Mouse (Mus musculus) liver, embryonic 14.5 days (tissue): ENCODE data around the gene Rassf4. TPM values are rescaled to one million over a fixed set of nuclear protein-coding genes. Genes with fewer than 3 reads are reported as not detected.

ENCODE experiments used
- ATAC-seq: fragments of 200-750 bp; cut with Nextera tagmentation; 2 replicates; pipeline ENCODE4 v1.8.0; 2017; ENCODE audit warnings: moderate number of reproducible peaks, mild to moderate bottlenecking, moderate library complexity; ENCODE audit not compliant: insufficient read depth
- DNase-seq, 3 experiments: peaks; one replicate each; pipeline ENCODE4 v3.0.0-alpha.2; 2012 to 2013; ENCODE audit warnings: low read depth in 3 of 3, low spot score in 3 of 3
- H3K27ac ChIP-seq: fragments of 300-500 bp; sonication (generic); 2 replicates; pipeline ENCODE4 v1.5.1; 2014; ENCODE audit warnings: moderate library complexity, mild to moderate bottlenecking, control low read depth, inconsistent platforms
- H3K27me3 ChIP-seq: fragments of 300-500 bp; sonication (generic); 2 replicates; pipeline ENCODE4 v1.6.1; 2014; ENCODE audit warnings: mild to moderate bottlenecking, low read length, moderate library complexity; ENCODE audit not compliant: control insufficient read depth, insufficient read depth
- H3K36me3 ChIP-seq: fragments of 300-500 bp; sonication (generic); replicated peaks from 2 replicates; pipeline ENCODE4 v1.6.1; 2014; ENCODE audit warnings: low read depth; ENCODE audit not compliant: control insufficient read depth, insufficient read depth
- H3K4me1 ChIP-seq, 2 experiments: fragments of 200-500 bp in 1 of 2; fragments of 300-500 bp in 1 of 2; sonication (generic) in 1 of 2; replicated peaks; 2 replicates each; pipeline ENCODE4 v1.6.1; 2012 to 2014; ENCODE audit warnings: antibody characterized with exemption in 1 of 2, inconsistent platforms in 1 of 2, low read length in 1 of 2; ENCODE audit not compliant: control insufficient read depth in 2 of 2, insufficient read depth in 2 of 2
- H3K4me2 ChIP-seq: fragments of 300-500 bp; sonication (generic); 2 replicates; pipeline ENCODE4 v1.6.1; 2014; ENCODE audit warnings: low read depth, mild to moderate bottlenecking, control low read depth, moderate library complexity
- H3K4me3 ChIP-seq, 2 experiments: fragments of 200-500 bp in 1 of 2; fragments of 300-500 bp in 1 of 2; sonication (generic) in 1 of 2; 2 replicates each; pipeline ENCODE4 v1.5.1; 2012 to 2014; ENCODE audit warnings: low read depth in 2 of 2, low read length in 2 of 2, mild to moderate bottlenecking in 2 of 2, control low read depth in 1 of 2, inconsistent platforms in 1 of 2, moderate library complexity in 1 of 2; ENCODE audit not compliant: insufficient read depth in 1 of 2
- H3K9ac ChIP-seq: fragments of 300-500 bp; sonication (generic); replicated peaks from 2 replicates; pipeline ENCODE4 v1.6.1; 2014; ENCODE audit warnings: mild to moderate bottlenecking, control low read depth, moderate library complexity
- H3K9me3 ChIP-seq: fragments of 300-500 bp; sonication (generic); 2 replicates; pipeline ENCODE4 v1.6.1; 2016; ENCODE audit warnings: low read length, mixed read lengths; ENCODE audit not compliant: control insufficient read depth
- CTCF ChIP-seq: IDR thresholded peaks from 2 replicates; pipeline ENCODE4 v1.5.1; 2016; ENCODE audit warnings: antibody characterized with exemption, low read depth, control low read depth
- EP300 ChIP-seq: IDR thresholded peaks from 2 replicates; pipeline ENCODE4 v1.6.1; 2016; ENCODE audit warnings: antibody characterized with exemption, low read depth
- WGBS: fragments of 180-500 bp; shearing (Covaris S2); extraction: QIAGEN DNeasy Blood & Tissue Kit; methylation state at CpG from one replicate; pipeline ENCODE4 v1.1.7; 2014; ENCODE audit not compliant: insufficient replicate concordance; 5-methylcytosine and 5-hydroxymethylcytosine counted together
- polyA plus RNA-seq, 2 experiments: library from polyadenylated mRNA; depleted of rRNA in 1 of 2; stranded (reverse) in 1 of 2; unstranded in 1 of 2; fragments of >200 nt; fragmentation: Nextera tagmentation in 1 of 2; extraction: Ambion mirVana in 1 of 2; gene quantifications; 2 replicates each; pipeline versions ENCODE4 v1.2.1 to v1.2.3; 2012 to 2014

Rassf4 gene
- polyA plus RNA-seq, 2 experiments, result 1.9 to 6.7 TPM

GRCm38 (mm10) chr6:116667382-116667781 lies 6.4 kb downstream of the Rassf4 start:
- 42% methylated on average over 3 of the region's 3 CpGs for WGBS
- H3K36me3 ChIP-seq, result no peaks in the 10 kb centered on the region
- H3K9ac ChIP-seq, result no peak overlapping the region
- DNase-seq (no peak), ATAC-seq (no peak)
- no peaks in the 10 kb centered on the region for H3K27me3 ChIP-seq
- no peaks in the 10 kb centered on the region for H3K9me3 ChIP-seq
- no peaks in the 10 kb centered on the region for H3K4me1 ChIP-seq
- no peak overlapping the region for H3K4me2 ChIP-seq
- H3K27ac ChIP-seq, result no peak overlapping the region
- TF ChIP-seq CTCF (no peak), EP300 (no peak)
- no peak overlapping the region for H3K4me3 ChIP-seq

DNA sequence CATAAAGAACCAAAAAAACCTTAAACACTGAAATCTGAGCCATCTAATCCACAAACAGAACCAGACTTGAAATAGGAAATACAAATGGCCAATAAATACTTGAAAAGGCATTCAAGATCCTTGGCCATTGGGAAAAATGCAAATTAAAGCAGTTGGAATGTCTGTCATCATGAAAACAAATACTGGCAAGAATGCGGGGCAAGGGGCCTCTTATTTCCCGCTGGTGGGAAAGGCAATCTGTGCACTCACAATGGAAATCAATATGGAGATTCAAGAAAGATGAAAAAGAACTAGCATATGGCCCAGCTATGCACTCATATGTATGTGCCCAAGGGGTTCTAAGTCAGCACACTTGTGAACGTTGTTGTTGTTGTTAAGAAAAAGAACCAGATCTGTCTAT lies 6.9 kb downstream of the Rassf4 start:
- TF ChIP-seq EP300 (no peak), CTCF (no peak)

GRCm38 (mm10) chr6:116666085-116666750 lies 7.5 kb downstream of the Rassf4 start:
- Histone ChIP-seq H3K27me3 (no peaks in the 10 kb centered on the region), H3K9me3 (no peaks in the 10 kb centered on the region), H3K4me1 (no peaks in the 10 kb centered on the region), H3K4me2 (no peak overlapping the region), H3K4me3 (no peak overlapping the region), H3K36me3 (no peaks in the 10 kb centered on the region), H3K27ac (no peak overlapping the region), H3K9ac (no peak overlapping the region)
- TF ChIP-seq EP300, result no peak
- no peak for TF ChIP-seq CTCF
- no peak for ATAC-seq
- WGBS, result 65% methylated on average over 12 of the region's 12 CpGs
- no peak for DNase-seq

More for the DNA sequence above, 6.9 kb downstream of the Rassf4 start:
- Histone ChIP-seq H3K27ac (no peak overlapping the region), H3K4me1 (no peaks in the 10 kb centered on the region), H3K27me3 (no peaks in the 10 kb centered on the region), H3K4me2 (no peak overlapping the region), H3K9me3 (no peaks in the 10 kb centered on the region), H3K9ac (no peak overlapping the region), H3K4me3 (no peak overlapping the region), H3K36me3 (no peaks in the 10 kb centered on the region)
- 63% methylated on average over 3 of the region's 3 CpGs for WGBS
- DNase-seq (no peak), ATAC-seq (no peak)

GRCm38 (mm10) chr6:116664830-116665229 lies 8.9 kb downstream of the Rassf4 start:
- Histone ChIP-seq H3K4me3 (no peak overlapping the region), H3K9ac (no peak overlapping the region), H3K36me3 (no peaks in the 10 kb centered on the region), H3K27me3 (no peaks in the 10 kb centered on the region), H3K4me2 (no peak overlapping the region), H3K27ac (no peak overlapping the region), H3K9me3 (no peaks in the 10 kb centered on the region), H3K4me1 (no peaks in the 10 kb centered on the region)
- DNase-seq (no peak), ATAC-seq (no peak)
- TF ChIP-seq EP300, result no peak
- no peak for TF ChIP-seq CTCF
- 66% methylated on average over 3 of the region's 3 CpGs for WGBS

GRCm38 (mm10) chr6:116664031-116664430 lies 9.7 kb downstream of the Rassf4 start:
- TF ChIP-seq CTCF (no peak), EP300 (no peak)
- Histone ChIP-seq H3K4me1 (no peaks in the 10 kb centered on the region), H3K9ac (no peak overlapping the region), H3K27me3 (no peaks in the 10 kb centered on the region), H3K4me3 (no peak overlapping the region), H3K9me3 (no peaks in the 10 kb centered on the region), H3K27ac (no peak overlapping the region), H3K36me3 (no peaks in the 10 kb centered on the region), H3K4me2 (no peak overlapping the region)
- DNase-seq (no peak), ATAC-seq (no peak)
- WGBS, result 43% methylated on average over 6 of the region's 6 CpGs
